Mouse (Mus musculus) liver, embryonic 15.5 days (tissue): ENCODE data around the gene Dad1. TPM values are rescaled to one million over a fixed set of nuclear protein-coding genes. Genes with fewer than 3 reads are reported as not detected.

Source experiments
- ATAC-seq: fragments of 200-750 bp; cut with Nextera tagmentation; 2 replicates; pipeline ENCODE4 v1.8.0; 2017; ENCODE audit warnings: moderate number of reproducible peaks, mild to moderate bottlenecking, moderate library complexity; ENCODE audit not compliant: insufficient read depth
- H3K27ac ChIP-seq: fragments of 300-500 bp; sonication (generic); replicated peaks from 2 replicates; pipeline ENCODE4 v1.5.1; 2015; ENCODE audit warnings: mild to moderate bottlenecking, inconsistent platforms
- H3K27me3 ChIP-seq: fragments of 300-500 bp; sonication (generic); 2 replicates; pipeline ENCODE4 v1.6.1; 2015; ENCODE audit warnings: mild to moderate bottlenecking, inconsistent platforms
- H3K36me3 ChIP-seq: fragments of 300-500 bp; sonication (generic); replicated peaks from 2 replicates; pipeline ENCODE4 v1.6.1; 2015; ENCODE audit warnings: moderate library complexity, mild to moderate bottlenecking, inconsistent platforms
- H3K4me1 ChIP-seq: fragments of 300-500 bp; sonication (generic); replicated peaks from 2 replicates; pipeline ENCODE4 v1.6.1; 2015; ENCODE audit warnings: inconsistent platforms
- H3K4me2 ChIP-seq: fragments of 300-500 bp; sonication (generic); 2 replicates; pipeline ENCODE4 v1.6.1; 2015; ENCODE audit warnings: moderate library complexity, mild to moderate bottlenecking, inconsistent platforms
- H3K4me3 ChIP-seq: fragments of 300-500 bp; sonication (generic); replicated peaks from 2 replicates; pipeline ENCODE4 v1.5.1; 2015; ENCODE audit warnings: mild to moderate bottlenecking, inconsistent platforms
- H3K9ac ChIP-seq: fragments of 300-500 bp; sonication (generic); 2 replicates; pipeline ENCODE4 v1.6.1; 2015; ENCODE audit warnings: moderate library complexity, mild to moderate bottlenecking, inconsistent platforms
- H3K9me3 ChIP-seq: fragments of 300-500 bp; sonication (generic); replicated peaks from 2 replicates; pipeline ENCODE4 v1.6.1; 2016; ENCODE audit warnings: inconsistent platforms
- WGBS: fragments of 180-500 bp; shearing (Covaris S2); methylation state at CpG from one replicate; pipeline ENCODE4 v1.1.7; 2015; ENCODE audit warnings: mixed read lengths; ENCODE audit not compliant: insufficient replicate concordance; 5-methylcytosine and 5-hydroxymethylcytosine counted together
- polyA plus RNA-seq: library from polyadenylated mRNA; unstranded; fragments of >200 nt; fragmentation: Nextera tagmentation; extraction: Ambion mirVana; gene quantifications from 2 replicates; pipeline ENCODE4 v1.2.1, GENCODE M21; 2015

Dad1 gene
- polyA plus RNA-seq, 1 experiment from 2014 or later, result 202 TPM

DNA sequence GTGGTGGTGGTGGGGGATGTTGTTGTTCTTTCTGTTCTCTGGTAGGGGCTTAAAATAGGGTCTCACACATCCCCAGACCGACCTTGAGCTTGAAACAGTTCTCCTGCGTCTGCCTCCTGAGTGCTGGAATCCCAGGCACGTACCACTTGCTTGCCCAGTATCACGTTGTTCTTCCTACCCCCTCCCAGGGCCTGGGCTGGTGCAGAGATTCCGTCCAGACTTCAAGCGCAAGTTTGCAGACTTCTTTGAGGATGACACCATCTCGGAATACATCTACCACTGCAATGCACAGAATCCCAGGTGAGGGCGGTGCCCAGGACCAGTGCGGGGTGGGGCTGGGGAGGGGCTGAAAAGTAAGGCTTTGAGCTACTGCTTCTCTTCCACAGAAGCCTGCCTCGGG, 11.2 kb upstream of the Dad1 start:
- no peak overlapping the region for H3K4me2 ChIP-seq
- WGBS, result 69% methylated on average over 10 of the region's 10 CpGs
- H3K4me3 ChIP-seq, result no peak overlapping the region
- no peaks in the 10 kb centered on the region for H3K9me3 ChIP-seq
- H3K27me3 ChIP-seq, result no peaks in the 10 kb centered on the region
- H3K36me3 ChIP-seq, result peaks cover 3% of the 10 kb centered on the region; the same call in 1 of the 2 replicates
- no peak overlapping the region for H3K9ac ChIP-seq
- no peak for ATAC-seq
- H3K27ac ChIP-seq, result no peak overlapping the region
- H3K4me1 ChIP-seq, result peaks cover 6% of the 10 kb centered on the region

DNA sequence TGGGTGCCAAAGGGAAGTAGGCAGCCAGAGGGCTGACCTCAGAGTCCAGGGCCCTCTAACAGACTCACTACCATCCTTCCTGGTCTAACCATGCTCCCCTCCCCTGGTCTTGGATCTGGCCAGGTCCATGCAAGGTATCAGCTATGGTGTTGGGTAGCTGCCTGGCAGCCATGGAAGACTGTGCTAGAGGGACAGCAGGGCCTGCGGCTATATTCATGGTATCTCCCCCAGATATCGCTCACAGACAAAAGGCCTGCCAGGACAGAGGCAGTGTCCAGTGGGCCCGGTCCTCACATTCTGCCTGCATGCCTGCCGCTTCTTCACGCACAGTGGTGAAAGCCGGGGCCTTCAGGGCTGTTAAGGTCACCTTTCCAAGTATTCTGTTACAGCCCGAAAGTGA, 10.3 kb upstream of the Dad1 start:
- no peak overlapping the region for H3K4me2 ChIP-seq
- no peak for ATAC-seq
- H3K9me3 ChIP-seq, result no peaks in the 10 kb centered on the region
- H3K9ac ChIP-seq, result no peak overlapping the region
- H3K36me3 ChIP-seq, result peaks cover 3% of the 10 kb centered on the region; the same call in 1 of the 2 replicates
- H3K27me3 ChIP-seq, result no peaks in the 10 kb centered on the region
- no peak overlapping the region for H3K4me3 ChIP-seq
- 82% methylated on average over 7 of the region's 7 CpGs for WGBS
- no peak overlapping the region for H3K27ac ChIP-seq
- H3K4me1 ChIP-seq, result peaks cover 15% of the 10 kb centered on the region

DNA sequence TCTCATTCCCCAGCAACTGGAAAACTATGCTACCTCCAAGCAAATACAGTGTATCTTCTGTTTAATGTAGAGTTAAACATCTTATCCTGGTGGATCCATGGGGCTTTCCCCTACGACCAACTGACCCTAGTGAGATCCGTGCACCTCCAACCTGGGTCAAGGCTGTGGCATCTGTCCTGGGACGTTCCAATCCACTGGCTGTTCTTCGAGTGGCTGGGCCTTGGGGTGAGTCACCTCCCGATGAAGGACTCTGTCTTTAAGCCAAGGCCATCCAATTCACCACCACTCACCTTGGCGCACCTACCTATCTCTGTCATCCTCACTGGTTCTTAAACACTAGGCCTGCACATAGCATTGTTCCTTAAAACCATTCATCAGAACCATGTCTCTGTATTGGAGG, 9.2 kb upstream of the Dad1 start:
- Histone ChIP-seq H3K4me3 (no peak overlapping the region), H3K4me2 (no peak overlapping the region), H3K9me3 (no peaks in the 10 kb centered on the region), H3K27me3 (no peaks in the 10 kb centered on the region), H3K36me3 (peaks cover 1% of the 10 kb centered on the region; the same call in 1 of the 2 replicates), H3K27ac (no peak overlapping the region), H3K9ac (no peak overlapping the region), H3K4me1 (peaks cover 26% of the 10 kb centered on the region)
- ATAC-seq, result no peak
- 78% methylated on average over 6 of the region's 6 CpGs for WGBS

DNA sequence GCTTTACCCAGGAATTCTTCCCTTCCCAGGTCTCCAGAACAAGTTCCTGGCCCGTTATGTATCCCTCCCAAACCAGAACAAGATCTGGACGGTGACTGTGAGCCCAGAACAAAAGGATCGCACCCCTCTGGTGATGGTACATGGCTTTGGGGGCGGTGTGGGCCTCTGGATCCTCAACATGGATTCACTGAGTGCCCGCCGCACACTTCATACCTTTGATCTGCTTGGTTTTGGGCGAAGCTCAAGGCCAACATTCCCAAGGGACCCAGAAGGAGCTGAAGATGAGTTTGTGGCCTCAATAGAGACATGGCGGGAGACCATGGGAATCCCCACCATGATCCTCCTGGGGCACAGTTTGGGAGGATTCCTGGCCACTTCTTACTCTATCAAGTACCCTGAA, 8.7 kb upstream of the Dad1 start:
- no peak overlapping the region for H3K4me2 ChIP-seq
- H3K9ac ChIP-seq, result no peak overlapping the region
- peaks cover 31% of the 10 kb centered on the region for H3K4me1 ChIP-seq
- no peak for ATAC-seq
- H3K4me3 ChIP-seq, result no peak overlapping the region
- H3K27ac ChIP-seq, result no peak overlapping the region
- no peaks in the 10 kb centered on the region; the same call in 1 of the 2 replicates for H3K36me3 ChIP-seq
- no peaks in the 10 kb centered on the region for H3K9me3 ChIP-seq
- WGBS, result 74% methylated on average over 8 of the region's 8 CpGs
- no peaks in the 10 kb centered on the region for H3K27me3 ChIP-seq

DNA sequence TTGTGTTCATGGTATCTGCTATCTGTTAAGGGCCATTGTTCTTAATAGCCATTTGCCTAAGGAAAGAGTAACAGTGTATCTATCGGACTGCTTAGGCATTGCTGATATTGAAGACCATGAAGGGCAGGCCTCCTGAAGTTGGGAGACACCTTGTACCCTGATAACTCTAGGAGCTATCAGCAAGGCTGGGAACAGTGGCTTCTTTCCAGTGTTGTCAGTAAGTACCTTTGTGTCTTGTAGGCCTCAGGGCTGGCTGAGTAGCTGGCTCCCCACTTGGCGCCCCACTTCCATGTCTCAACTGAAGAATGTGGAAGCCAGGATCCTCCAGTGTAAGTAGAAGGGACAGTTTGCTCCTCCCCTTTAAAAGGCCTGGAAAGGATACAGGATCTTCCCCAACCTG, 7.5 kb upstream of the Dad1 start:
- H3K36me3 ChIP-seq, result no peaks in the 10 kb centered on the region; the same call in 1 of the 2 replicates
- no peak overlapping the region for H3K9ac ChIP-seq
- H3K4me3 ChIP-seq, result no peak overlapping the region
- H3K4me1 ChIP-seq, result peaks cover 32% of the 10 kb centered on the region
- H3K4me2 ChIP-seq, result no peak overlapping the region
- H3K9me3 ChIP-seq, result no peaks in the 10 kb centered on the region
- no peaks in the 10 kb centered on the region for H3K27me3 ChIP-seq
- 72% methylated on average over 2 of the region's 2 CpGs for WGBS
- ATAC-seq, result no peak
- H3K27ac ChIP-seq, result no peak overlapping the region

DNA sequence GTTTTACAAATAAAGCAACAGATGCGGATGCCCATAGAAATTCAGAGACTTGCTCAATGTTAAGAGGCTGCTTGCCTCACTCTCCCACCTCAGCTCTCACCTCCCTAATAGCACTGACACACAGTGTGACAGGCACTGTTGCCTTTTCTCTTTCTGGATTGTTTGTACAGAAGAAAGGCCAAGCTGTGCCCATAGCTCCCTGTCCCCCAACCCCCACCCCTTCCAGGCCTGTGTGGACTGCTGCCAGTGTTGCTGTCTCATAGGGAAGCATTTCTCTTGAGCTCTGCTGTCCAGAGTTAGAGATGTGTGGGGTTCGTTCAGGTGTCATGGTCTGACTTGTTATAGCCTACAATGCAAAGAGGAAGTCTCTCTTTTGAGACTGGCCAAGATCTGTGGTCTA, 6.3 kb upstream of the Dad1 start:
- peak overlapping the region; percentile 93 for H3K4me2 ChIP-seq
- no peaks in the 10 kb centered on the region for H3K27me3 ChIP-seq
- 61% methylated on average over 2 of the region's 2 CpGs for WGBS
- H3K4me3 ChIP-seq, result peak overlapping the region; percentile 71
- no peak overlapping the region; the same call in 1 of the 2 replicates for H3K9ac ChIP-seq
- no peak overlapping the region for H3K27ac ChIP-seq
- peaks cover 32% of the 10 kb centered on the region for H3K4me1 ChIP-seq
- H3K9me3 ChIP-seq, result no peaks in the 10 kb centered on the region
- ATAC-seq, result no peak
- no peaks in the 10 kb centered on the region; the same call in 1 of the 2 replicates for H3K36me3 ChIP-seq

DNA sequence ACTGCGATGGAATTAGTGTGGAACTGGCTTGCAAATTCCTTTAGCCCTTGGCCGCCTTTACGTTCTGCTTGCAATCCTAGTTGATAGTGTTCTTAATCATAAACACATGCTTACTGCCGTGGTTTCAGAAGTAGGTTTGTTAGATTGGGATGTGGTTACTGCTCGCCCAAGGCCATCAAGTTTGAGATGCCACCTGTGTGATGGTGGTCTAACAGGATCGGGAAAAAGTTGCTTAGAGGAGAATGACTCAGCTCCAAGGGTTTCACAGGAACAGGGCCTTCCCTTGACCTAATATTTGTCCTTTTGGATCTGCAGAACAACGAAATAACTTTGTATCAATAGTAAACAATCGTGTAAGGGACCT, 5.8 kb upstream of the Dad1 start:
- peak overlapping the region; percentile 93 for H3K4me2 ChIP-seq
- WGBS, result 18% methylated on average over 8 of the region's 8 CpGs
- no peaks in the 10 kb centered on the region for H3K9me3 ChIP-seq
- ATAC-seq, result no peak
- no peaks in the 10 kb centered on the region for H3K27me3 ChIP-seq
- peaks cover 37% of the 10 kb centered on the region for H3K4me1 ChIP-seq
- H3K27ac ChIP-seq, result peak overlapping the region; percentile 82; the same call in 1 of the 2 replicates
- H3K9ac ChIP-seq, result peak overlapping the region; percentile 74
- peak overlapping the region; percentile 71 for H3K4me3 ChIP-seq
- no peaks in the 10 kb centered on the region; the same call in 1 of the 2 replicates for H3K36me3 ChIP-seq

DNA sequence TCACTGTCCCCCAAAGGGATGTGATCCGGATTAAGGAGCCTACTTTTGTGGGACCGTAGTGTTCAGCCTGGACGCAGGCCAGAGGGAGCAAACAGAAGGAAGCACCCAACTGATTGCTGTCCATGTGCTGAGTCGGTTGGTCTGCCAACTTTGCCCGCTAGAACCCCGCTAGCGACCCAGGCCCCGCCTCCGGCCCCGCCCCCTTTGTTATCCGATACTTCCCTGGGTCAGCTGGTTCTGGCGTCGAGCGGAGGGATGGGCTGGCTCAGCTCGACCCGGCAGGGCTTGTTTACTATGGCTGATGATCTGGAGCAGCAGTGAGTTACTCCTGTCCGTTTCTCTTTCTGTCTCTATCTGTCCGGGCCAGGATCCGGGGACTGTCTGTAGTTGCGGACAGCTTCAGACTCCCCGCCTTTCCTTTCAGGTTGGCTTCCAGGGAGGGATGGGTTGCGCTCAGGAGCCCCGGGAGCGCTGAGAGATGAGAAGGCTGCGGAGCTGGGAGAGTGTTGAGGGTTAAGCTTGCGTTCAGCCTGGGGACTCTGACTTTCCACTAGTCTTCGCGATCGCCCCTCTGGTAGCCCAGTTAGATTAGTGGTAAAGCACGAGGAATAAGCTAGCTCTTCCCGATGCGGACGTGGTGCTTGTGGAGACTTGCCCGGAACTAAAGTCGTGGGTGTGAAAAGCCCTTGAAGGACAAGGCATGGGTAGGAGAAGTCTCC, 5.3 kb upstream of the Dad1 start:
- no peaks in the 10 kb centered on the region for H3K27me3 ChIP-seq
- peak; percentile 90 for ATAC-seq
- WGBS, result 1% methylated on average over 35 of the region's 35 CpGs
- H3K9ac ChIP-seq, result peak overlapping the region; percentile 74
- no peaks in the 10 kb centered on the region for H3K9me3 ChIP-seq
- H3K4me1 ChIP-seq, result peaks cover 43% of the 10 kb centered on the region
- peak overlapping the region; percentile 71 for H3K4me3 ChIP-seq
- peak overlapping the region; percentile 82 for H3K27ac ChIP-seq
- peak overlapping the region; percentile 93 for H3K4me2 ChIP-seq
- H3K36me3 ChIP-seq, result no peaks in the 10 kb centered on the region; the same call in 1 of the 2 replicates

DNA sequence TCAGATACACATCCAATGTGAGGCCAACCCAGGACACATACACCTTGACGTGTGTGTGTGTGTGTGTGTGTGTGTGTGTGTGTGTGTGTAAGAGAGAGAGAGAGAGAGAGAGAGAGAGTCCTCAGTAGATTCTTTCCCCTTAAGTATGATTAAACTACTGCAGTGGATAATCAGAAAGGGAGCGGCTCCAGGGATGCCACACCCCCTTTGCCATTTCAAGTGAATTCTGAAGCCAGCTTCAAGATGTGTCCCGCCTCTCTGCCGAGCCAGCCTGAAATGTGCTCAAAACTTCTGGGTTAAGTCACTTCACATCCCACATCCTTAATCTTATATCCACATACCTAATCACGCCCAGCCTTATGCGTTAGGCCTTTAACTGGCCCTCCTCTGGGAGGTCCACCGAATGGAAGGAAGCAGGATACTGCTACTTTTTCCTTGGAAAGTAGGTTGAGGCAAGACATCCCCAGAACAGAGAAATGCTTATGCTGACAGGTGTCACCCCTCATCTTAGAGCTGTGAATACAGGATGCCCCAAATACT, 4.3 kb upstream of the Dad1 start:
- Histone ChIP-seq H3K27me3 (no peaks in the 10 kb centered on the region), H3K4me1 (peaks cover 44% of the 10 kb centered on the region), H3K4me3 (peak overlapping the region; percentile 71; the same call in 1 of the 2 replicates), H3K4me2 (peak overlapping the region; percentile 93), H3K27ac (peak overlapping the region; percentile 82), H3K9ac (no peak overlapping the region), H3K9me3 (no peaks in the 10 kb centered on the region), H3K36me3 (no peaks in the 10 kb centered on the region)
- WGBS, result 47% methylated on average over 7 of the region's 7 CpGs
- no peak for ATAC-seq

DNA sequence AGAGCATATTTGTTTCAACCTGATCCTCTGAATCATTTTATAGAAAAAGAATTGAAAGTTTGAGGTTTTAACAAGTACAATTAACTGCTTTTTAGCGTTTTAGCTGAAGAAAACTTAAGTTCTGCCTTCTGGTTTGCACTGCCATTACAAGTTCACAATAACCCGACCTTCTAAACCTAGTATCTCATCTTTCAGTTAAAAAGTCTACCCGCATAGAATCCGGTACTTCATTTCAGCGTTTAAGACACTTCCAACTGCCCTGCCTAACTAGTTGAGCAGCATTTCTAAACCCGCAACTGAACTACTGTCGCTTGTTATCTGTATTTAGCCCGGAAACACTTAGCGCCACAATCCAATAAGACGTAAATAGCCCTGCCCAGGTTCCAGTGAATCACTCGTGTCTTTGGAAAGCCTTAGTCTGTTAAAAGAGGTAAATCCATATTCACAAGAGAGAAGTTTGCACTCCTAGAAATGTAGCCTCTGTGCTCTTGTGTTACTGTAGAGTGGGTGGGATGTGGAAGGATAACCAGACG, 832 bp upstream of the Dad1 start:
- peak overlapping the region; percentile 86 for H3K4me2 ChIP-seq
- H3K9ac ChIP-seq, result peak overlapping the region; percentile 87

DNA sequence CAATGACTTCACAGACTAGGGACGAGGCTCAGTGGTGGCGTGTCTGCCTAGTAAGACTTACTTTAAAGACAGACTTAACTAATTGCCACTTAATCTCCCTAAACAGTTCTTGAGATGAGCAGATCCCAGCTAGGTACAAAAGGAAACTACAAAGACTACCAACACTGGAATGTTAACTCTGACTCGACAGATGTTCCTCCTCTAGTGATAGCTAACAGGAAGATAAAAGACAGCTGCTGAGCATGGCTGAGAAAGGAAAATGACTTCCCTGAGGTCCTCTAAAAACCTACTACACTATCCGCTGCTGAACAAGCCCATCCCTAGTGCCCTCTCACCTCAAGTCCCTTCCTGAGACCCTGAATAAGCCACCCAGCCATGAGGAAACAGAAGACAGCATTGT, 3.8 kb downstream of the Dad1 start:
- 56% methylated on average over 4 of the region's 4 CpGs for WGBS
- H3K27ac ChIP-seq, result no peak overlapping the region
- peaks cover 18% of the 10 kb centered on the region for H3K36me3 ChIP-seq
- H3K4me3 ChIP-seq, result no peak overlapping the region
- H3K4me2 ChIP-seq, result no peak overlapping the region
- no peaks in the 10 kb centered on the region for H3K27me3 ChIP-seq
- peaks cover 51% of the 10 kb centered on the region for H3K4me1 ChIP-seq
- no peak for ATAC-seq
- H3K9ac ChIP-seq, result no peak overlapping the region
- no peaks in the 10 kb centered on the region for H3K9me3 ChIP-seq

More for the DNA sequence above, 832 bp upstream of the Dad1 start:
- H3K9me3 ChIP-seq, result no peaks in the 10 kb centered on the region
- H3K27me3 ChIP-seq, result no peaks in the 10 kb centered on the region
- no peaks in the 10 kb centered on the region for H3K36me3 ChIP-seq
- H3K27ac ChIP-seq, result peak overlapping the region; percentile 97
- peaks cover 63% of the 10 kb centered on the region for H3K4me1 ChIP-seq
- H3K4me3 ChIP-seq, result peak overlapping the region; percentile 91
- 45% methylated on average over 12 of the region's 12 CpGs for WGBS
- no peak for ATAC-seq
